Mouse (Mus musculus) heart, adult 8-10 months (tissue): ENCODE results near the gene Spib. TPM values are rescaled to one million over a fixed set of nuclear protein-coding genes. Genes with fewer than 3 reads are reported as not detected.

Experiments used
- DNase-seq: peaks from one replicate; pipeline ENCODE4 v3.0.0; 2022; ENCODE audit warnings: low spot score
- microRNA-seq: library from miRNA; unstranded; fragments of <30 nt; microRNA quantifications from one replicate; pipeline ENCODE4 v1.2.0, GENCODE M21; 2022
- total RNA-seq, 4 experiments: library from RNA; stranded (reverse); gene quantifications; 2 replicates each; pipeline ENCODE4 v1.2.4; 2022

The Spib gene
- total RNA-seq, 4 experiments from 2014 or later = 0.13 to 1.3 (median 0.27) TPM

DNA sequence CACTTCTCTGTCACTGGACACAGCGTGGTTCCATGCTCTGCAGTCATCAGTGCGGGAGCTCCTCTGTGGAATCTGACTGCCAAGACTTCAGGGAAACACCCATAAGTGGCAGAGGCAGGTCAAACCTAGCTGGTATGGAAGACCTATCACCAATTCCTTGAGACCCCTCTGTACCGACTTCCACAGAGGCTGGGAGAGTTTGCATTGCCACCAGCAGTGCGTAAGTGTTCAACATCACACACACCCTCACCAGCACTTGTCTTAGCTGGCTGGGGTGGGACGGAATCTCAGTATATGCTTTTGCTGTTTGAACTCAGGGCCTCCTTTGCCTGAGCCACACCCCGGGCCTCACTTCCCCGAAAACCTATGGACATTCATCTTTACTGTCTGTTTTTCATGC, 43.9 kb downstream of the Spib start:
- no peak for DNase-seq

DNA sequence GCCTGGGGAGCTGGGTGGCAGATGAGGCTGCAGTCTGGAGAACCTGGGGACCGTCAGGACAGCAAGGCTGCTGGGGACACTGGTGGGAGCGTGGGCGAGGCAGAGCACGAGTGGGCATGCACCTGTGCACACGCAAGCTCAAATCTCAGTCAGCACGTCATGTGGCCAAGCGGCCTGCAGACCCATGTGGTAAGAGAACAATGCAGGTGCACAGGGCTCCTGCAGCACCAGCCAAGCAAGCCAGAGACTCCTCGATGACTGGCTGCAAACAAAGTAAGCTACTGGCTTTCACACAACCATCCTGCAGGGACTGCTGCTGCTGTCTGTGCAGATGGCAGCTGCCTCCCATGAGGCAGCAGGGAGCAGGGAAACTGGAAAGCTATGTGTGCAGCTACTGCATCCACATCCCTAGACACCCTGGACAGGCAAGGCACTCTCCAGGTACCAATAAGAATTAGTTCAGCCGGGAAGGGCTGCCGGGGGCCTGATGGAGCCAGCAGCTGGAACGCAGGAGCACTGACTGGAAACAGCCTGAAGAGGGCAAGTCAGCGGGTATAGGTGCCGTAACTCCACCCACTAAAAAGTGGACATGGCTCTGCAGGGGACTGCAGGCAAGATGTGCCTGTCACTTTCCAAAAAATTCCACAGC, 44.8 kb downstream of the Spib start:
- no peak for DNase-seq

GRCm38 (mm10) chr7:44485572-44486195, 46.2 kb downstream of the Spib start:
- DNase-seq = no peak

DNA sequence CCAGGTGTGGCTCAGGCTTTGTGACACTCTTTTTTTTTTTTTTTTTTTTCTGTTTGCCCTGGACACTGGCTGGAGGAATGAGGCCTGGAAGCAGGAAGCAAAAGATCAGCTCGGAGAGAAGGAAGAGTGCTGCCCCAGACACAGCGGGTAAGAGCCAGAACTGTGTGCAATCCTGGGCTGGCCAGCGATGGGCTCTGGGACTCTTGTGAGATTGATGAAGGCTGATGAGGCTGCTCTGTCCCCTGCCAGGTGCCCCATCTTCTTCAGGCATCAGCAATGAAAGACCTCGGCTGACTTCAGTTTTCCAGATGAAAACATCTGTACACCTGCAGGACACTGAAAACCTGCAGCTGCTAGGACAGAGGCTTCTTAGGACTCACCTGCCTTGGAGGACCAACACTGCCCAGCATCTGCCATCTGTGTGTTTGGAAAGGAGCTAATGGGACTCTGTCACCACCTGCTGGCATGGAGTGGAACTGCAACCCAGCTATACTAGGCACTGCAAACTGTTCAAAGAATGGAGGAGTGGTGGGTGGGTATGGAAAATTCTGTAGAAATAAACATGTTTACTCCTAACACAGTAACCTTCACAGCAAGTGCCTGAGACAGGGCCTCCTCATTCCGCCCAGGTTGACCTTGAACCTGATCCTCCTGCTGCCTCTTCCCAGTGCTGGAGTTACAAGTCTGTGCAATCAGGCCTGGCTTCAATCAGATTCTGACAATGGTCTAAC, 46.9 kb downstream of the Spib start:
- DNase-seq = peak; percentile 66

DNA sequence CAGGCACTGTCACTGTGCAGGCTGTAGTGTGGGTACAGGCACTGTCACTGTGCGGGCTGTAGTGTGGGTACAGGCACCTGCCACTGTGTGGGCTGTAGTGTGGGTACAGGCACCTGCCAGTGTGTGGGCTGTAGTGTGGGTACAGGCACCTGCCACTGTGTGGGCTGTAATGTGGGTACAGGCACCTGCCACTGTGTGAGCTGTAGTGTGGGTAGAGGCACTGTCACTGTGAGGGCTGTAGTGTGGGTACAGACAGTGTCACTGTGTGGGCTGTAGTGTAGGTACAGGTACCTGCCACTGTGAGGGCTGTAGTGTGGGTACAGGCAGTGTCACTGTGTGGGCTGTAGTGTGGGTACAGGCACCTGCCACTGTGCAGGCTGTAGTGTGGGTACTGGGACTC, 47.8 kb downstream of the Spib start:
- DNase-seq = no peak

DNA sequence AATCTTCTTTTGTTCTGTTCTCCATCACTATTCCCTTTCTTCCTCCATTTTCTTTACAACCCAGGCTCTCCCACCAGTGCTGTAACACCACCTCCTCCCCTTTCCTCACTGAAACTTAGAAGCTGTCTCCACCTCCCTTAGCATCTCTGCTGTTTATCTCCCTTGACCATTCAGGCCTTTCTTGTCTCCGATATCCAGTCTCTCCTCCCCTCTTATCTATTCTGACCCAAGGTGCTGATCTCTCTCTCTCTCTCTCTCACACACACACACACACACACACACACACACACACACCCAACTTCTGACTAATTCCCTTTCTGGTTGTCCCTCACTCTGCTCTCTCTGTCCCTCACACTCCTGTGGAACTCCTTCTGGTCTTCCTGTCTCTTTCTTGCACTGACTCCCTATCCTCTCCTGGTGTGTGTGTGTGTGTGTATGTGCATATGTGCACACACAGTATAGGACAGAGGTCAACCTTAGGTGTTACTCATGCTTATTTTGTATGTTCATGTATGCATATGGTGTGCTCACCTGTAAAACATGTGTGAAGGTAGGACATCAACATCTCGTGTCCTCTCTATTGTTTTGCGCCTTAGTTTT, 48.9 kb downstream of the Spib start:
- no peak for DNase-seq

Small RNAs within 50 kb of the gene (microRNA-seq; reads per million reads assigned to microRNA genes)
- gene Mir7053 = not detected

Other genes with a start within 250 kb of the Spib start
- gene Clec11a, start 225.2 kb downstream of the Spib start, total RNA-seq = 1 to 10 TPM in 1 of 4 experiments, under 1 TPM in 3; 0.41 to 1.2 (median 0.67) TPM
- gene Shank1, start 221.8 kb downstream of the Spib start, total RNA-seq = 1 to 10 TPM; 1.8 to 4.7 (median 3.3) TPM
- gene Syt3, start 148.0 kb downstream of the Spib start, total RNA-seq = 1 to 10 TPM; 2.4 to 3.7 (median 3.1) TPM
- under 1 TPM in 1 of 4 experiments, not detected in 3; 0.46 TPM for gene 1700008O03Rik, start 146.3 kb downstream of the Spib start, total RNA-seq
- gene Lrrc4b, start 103.1 kb downstream of the Spib start, total RNA-seq = 10 to 100 TPM; 33.5 to 37.9 (median 36.4) TPM
- 1 to 10 TPM in 1 of 4 experiments, under 1 TPM in 1, not detected in 2; 0.79 to 1.5 TPM for gene Aspdh, start 66.7 kb downstream of the Spib start, total RNA-seq
- gene Josd2, start 64.1 kb downstream of the Spib start, total RNA-seq = 100 to 1,000 TPM; 109 to 130 (median 125) TPM
- 10 to 100 TPM; 73.8 to 84.8 (median 83.7) TPM for gene Emc10, start 35.5 kb downstream of the Spib start, total RNA-seq
- 1 to 10 TPM; 2.5 to 6.7 (median 3.3) TPM for gene Fam71e1, start 35.5 kb downstream of the Spib start, total RNA-seq
- gene Mybpc2, start 7.4 kb downstream of the Spib start, total RNA-seq = 10 to 100 TPM; 14.6 to 21.4 (median 17.7) TPM
- gene Pold1, start 16.8 kb upstream of the Spib start, total RNA-seq = 10 to 100 TPM; 13.4 to 15.9 (median 14.9) TPM
- gene Nr1h2, start 21.9 kb upstream of the Spib start, total RNA-seq = 10 to 100 TPM; 42.6 to 56.6 (median 45.5) TPM
- gene Napsa, start 40.3 kb upstream of the Spib start, total RNA-seq = 1 to 10 TPM in 1 of 4 experiments, under 1 TPM in 3; 0.28 to 1.9 (median 0.37) TPM
- 1 to 10 TPM; 2.7 to 4.0 (median 2.7) TPM for gene Kcnc3, start 58.6 kb upstream of the Spib start, total RNA-seq
- gene Myh14, start 138.8 kb upstream of the Spib start, total RNA-seq = 100 to 1,000 TPM in 1 of 4 experiments, 10 to 100 TPM in 3; 88.0 to 111 (median 88.2) TPM
- not detected for gene Izumo2, start 176.7 kb upstream of the Spib start, total RNA-seq
- gene Vrk3, start 216.3 kb upstream of the Spib start, total RNA-seq = 10 to 100 TPM; 23.5 to 29.3 (median 27.3) TPM
- gene Zfp473, start 219.0 kb upstream of the Spib start, total RNA-seq = under 1 TPM in 2 of 4 experiments, not detected in 2; 0.06 to 0.09 TPM